Mouse (Mus musculus) embryonic facial prominence, embryonic 11.5 days (tissue): ENCODE measurements around the gene Eif4a1. TPM values are rescaled to one million over a fixed set of nuclear protein-coding genes. Genes with fewer than 3 reads are reported as not detected.
"Not testable (repeated sequence)": the region's sequence is repeated elsewhere in the genome, so short reads cannot be mapped to it uniquely, and the experiment has no call there.

ENCODE experiments used
- ATAC-seq: fragments of 200-750 bp; cut with Nextera tagmentation; replicated peaks from 2 replicates; pipeline ENCODE4 v1.8.0; 2017; ENCODE audit warnings: low read depth; ENCODE audit not compliant: insufficient number of reproducible peaks, low FRiP score, low TSS enrichment
- DNase-seq: peaks from one replicate; pipeline ENCODE4 v3.0.0-alpha.2; 2015; ENCODE audit warnings: low spot score
- H3K27ac ChIP-seq: fragments of 300-500 bp; sonication (generic); replicated peaks from 2 replicates; pipeline ENCODE4 v1.5.1; 2014; ENCODE audit warnings: mild to moderate bottlenecking, low read depth, low read length, control low read depth
- H3K27me3 ChIP-seq: fragments of 300-500 bp; sonication (generic); 2 replicates; pipeline ENCODE4 v1.6.1; 2014; ENCODE audit warnings: mild to moderate bottlenecking, low read length, moderate library complexity, mixed read lengths; ENCODE audit not compliant: control insufficient read depth, insufficient read depth
- H3K36me3 ChIP-seq: fragments of 300-500 bp; sonication (generic); replicated peaks from 2 replicates; pipeline ENCODE4 v1.6.1; 2014; ENCODE audit warnings: low read depth, mild to moderate bottlenecking, low read length, moderate library complexity, mixed read lengths; ENCODE audit not compliant: control insufficient read depth, insufficient read depth
- H3K4me1 ChIP-seq: fragments of 300-500 bp; sonication (generic); 2 replicates; pipeline ENCODE4 v1.6.1; 2014; ENCODE audit warnings: low read length, mixed read lengths; ENCODE audit not compliant: control insufficient read depth, insufficient read depth
- H3K4me2 ChIP-seq: fragments of 300-500 bp; sonication (generic); 2 replicates; pipeline ENCODE4 v1.6.1; 2014; ENCODE audit warnings: low read depth, mild to moderate bottlenecking, control low read depth, low read length, moderate library complexity
- H3K4me3 ChIP-seq: fragments of 300-500 bp; sonication (generic); 2 replicates; pipeline ENCODE4 v1.5.1; 2014; ENCODE audit warnings: low read depth, low read length, control low read depth
- H3K9ac ChIP-seq: fragments of 300-500 bp; sonication (generic); replicated peaks from 2 replicates; pipeline ENCODE4 v1.6.1; 2014; ENCODE audit warnings: mild to moderate bottlenecking, control low read depth, low read length
- H3K9me3 ChIP-seq: fragments of 300-500 bp; sonication (generic); replicated peaks from 2 replicates; pipeline ENCODE4 v1.6.1; 2016; ENCODE audit warnings: mild to moderate bottlenecking, low read length, inconsistent platforms, mixed read lengths; ENCODE audit not compliant: control insufficient read depth
- WGBS: fragments of 180-500 bp; shearing (Covaris S2); extraction: QIAGEN DNeasy Blood & Tissue Kit; methylation state at CpG from one replicate; pipeline ENCODE4 v1.1.7; 2014; 5-methylcytosine and 5-hydroxymethylcytosine counted together
- polyA plus RNA-seq: library from polyadenylated mRNA; unstranded; fragments of >200 nt; fragmentation: Nextera tagmentation; extraction: Ambion mirVana; gene quantifications from 2 replicates; pipeline ENCODE4 v1.2.1, GENCODE M21; 2014

The Eif4a1 gene
- polyA plus RNA-seq, 1 experiment from 2014 or later: 1,000 TPM

DNA sequence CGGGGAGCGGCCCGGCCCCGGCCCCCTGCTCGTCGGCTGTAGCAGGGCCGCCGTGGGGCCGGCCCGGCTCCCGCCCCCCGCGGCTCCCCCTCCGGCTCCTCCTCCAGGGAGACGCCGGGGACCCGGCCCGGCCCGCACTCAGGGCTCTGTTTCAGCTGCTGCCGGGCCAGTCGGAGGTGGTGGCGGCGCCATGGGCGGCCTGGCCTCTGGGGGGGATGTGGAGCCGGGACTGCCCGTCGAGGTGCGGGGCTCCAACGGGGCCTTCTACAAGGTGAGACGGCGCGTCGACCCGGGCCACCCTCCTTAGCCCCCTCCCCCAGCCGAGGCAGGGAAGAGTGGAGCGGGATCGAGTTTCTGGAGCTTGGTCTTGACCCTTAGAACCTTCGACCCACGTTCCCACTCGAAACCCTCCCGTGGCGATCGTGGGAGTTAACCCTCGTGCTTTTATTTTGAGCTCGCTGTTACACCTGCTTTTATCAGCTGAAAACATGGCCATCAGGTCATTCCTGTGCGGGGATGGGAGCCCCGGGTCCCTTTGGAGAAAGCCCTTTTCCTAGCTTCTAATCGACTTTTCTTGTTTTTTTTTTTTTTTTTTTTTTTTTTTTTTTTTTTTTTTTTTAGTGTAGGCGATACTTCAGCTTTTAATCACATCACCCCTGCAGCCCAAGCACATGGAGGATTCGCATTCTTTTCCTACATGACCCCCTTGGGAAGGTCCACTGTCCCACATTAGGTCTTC is 38.9 kb downstream of the Eif4a1 start:
- no peaks in the 10 kb centered on the region for H3K27me3 ChIP-seq
- peak overlapping the region; percentile 95 for H3K27ac ChIP-seq
- H3K36me3 ChIP-seq: no peaks in the 10 kb centered on the region; the same call in 1 of the 2 replicates
- peak overlapping the region; percentile 74 for H3K4me2 ChIP-seq
- H3K4me1 ChIP-seq: no peaks in the 10 kb centered on the region
- no peaks in the 10 kb centered on the region for H3K9me3 ChIP-seq
- under 1% methylated on average over 37 of the region's 50 CpGs for WGBS
- peak overlapping the region; percentile 98 for H3K4me3 ChIP-seq
- DNase-seq: no peak
- peak; percentile 61 for ATAC-seq
- peak overlapping the region; percentile 97 for H3K9ac ChIP-seq

DNA sequence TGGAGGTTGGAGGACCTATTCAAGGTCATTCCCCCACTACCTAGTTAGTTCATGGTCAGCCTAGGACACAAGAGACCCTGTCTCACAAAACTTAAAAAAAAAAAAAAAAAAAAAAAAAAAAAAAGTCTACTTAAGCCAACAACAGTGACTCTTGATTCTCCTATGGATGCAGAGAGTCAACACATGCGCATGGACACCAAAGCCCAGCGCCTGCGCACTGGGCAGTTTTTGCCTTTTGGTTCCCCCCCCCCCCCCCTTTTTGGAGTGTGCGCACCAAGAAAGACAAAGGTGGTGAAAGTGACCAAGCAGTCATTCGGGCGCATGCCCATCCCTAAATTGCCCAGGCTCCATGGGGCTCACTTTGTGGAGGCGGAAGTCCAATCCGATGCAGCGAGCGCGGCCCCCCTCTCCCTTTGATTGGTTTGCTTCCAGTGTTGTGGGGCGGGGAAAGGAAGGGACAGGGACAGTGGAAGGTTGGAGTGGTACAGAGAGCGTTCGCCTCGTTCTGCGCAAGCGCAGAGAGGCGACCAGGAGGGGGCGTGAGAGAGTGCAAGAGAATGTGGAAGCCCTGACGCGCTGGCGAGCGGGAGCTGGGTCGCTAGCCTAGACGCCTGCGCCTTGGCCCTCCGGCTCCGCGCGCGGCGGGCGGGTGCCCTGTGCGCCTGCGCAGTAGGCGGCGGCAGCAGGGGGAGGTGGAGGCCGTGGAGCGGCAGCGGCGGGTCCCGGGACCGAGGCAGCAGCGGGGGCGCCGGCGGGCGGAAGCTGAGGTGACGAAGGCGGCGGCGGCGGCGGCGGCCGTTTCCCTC is 39.7 kb downstream of the Eif4a1 start, which contains the start of gene Fxr2:
Gene Fxr2 (plus strand): TSS at position 707 of the 806 bp plus-strand sequence.
- peak within 1 kb of the TSS; percentile 98 for H3K4me3 ChIP-seq
- no peaks in the 10 kb centered on the region for H3K4me1 ChIP-seq
- DNase-seq (peak; percentile 100), ATAC-seq (peak; percentile 99)
- H3K9ac ChIP-seq: peak within 1 kb of the TSS; percentile 97
- under 1% methylated on average over 38 of the region's 56 CpGs for WGBS
- H3K36me3 ChIP-seq: no peaks in the 10 kb centered on the region; the same call in 1 of the 2 replicates
- no peaks in the 10 kb centered on the region for H3K9me3 ChIP-seq
- peak within 1 kb of the TSS; percentile 74 for H3K4me2 ChIP-seq
- no peaks in the 10 kb centered on the region for H3K27me3 ChIP-seq
- H3K27ac ChIP-seq: peak within 1 kb of the TSS; percentile 95

DNA sequence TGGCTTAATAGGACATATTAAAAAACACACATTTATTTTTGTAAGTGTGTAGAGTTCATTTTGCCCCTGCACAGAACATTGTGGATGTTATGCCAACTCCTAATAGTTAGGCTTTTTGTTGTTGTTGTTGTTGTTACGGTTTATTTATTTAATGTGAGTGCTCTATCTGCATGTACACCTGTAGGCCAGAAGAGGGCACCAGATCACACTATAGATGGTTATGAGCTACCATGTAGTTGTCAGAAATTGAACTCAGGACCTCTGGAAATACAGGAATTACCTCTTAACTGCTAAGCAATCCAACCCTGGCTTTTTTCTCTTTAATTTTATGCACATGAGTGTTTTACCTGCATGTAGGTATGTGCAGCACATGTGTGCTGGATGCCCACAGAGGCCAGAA is 42.4 kb downstream of the Eif4a1 start:
- no peak overlapping the region for H3K4me2 ChIP-seq
- DNase-seq (peak; percentile 32), ATAC-seq (no peak)
- no peak overlapping the region for H3K9ac ChIP-seq
- no peak overlapping the region for H3K27ac ChIP-seq
- no peak overlapping the region for H3K4me3 ChIP-seq
- 67% methylated on average over 1 of the region's 1 CpGs for WGBS
- H3K9me3 ChIP-seq: no peaks in the 10 kb centered on the region
- H3K4me1 ChIP-seq: no peaks in the 10 kb centered on the region
- H3K36me3 ChIP-seq: no peaks in the 10 kb centered on the region; the same call in 1 of the 2 replicates
- no peaks in the 10 kb centered on the region for H3K27me3 ChIP-seq

DNA sequence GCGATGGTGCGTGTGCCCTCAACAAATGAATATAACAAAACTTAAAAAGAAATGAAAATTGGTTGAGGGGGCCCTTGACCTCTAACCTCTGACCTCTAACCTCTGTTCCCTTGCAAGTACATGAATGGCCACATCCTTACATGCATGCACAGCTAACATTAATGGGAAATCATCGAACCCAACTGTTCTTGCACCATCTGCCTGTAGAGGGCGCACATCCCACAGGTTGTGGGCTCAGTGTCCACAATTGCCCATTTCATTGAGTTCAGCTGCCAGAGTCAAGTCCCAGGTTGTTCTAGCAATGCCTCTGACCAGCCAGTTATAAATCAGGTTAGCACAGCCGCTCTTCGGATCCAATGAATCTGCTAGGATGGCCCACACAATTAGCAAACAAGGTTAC is 43.9 kb downstream of the Eif4a1 start:
- no peak overlapping the region for H3K27ac ChIP-seq

DNA sequence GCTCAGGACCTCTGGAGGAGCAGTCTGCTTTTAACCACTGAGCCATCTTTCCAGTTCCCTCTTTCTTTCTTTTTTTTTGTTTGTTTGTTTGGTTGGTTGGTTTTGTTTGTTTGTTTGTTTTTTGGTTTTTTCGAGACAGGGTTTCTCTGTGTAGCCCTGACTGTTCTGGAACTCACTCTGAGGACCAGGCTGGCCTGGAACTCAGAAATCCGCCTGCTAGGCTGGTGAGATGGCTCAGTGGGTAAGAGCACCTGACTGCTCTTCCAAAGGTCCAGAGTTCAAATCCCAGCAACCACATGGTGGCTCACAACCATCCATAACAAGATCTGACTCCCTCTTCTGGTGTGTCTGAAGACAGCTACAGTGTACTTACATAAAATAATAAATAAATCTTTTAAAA is 47.9 kb downstream of the Eif4a1 start:
- H3K36me3 ChIP-seq, H3K4me2 ChIP-seq, H3K4me3 ChIP-seq, H3K27ac ChIP-seq, H3K9ac ChIP-seq, DNase-seq, H3K27me3 ChIP-seq, H3K9me3 ChIP-seq, H3K4me1 ChIP-seq, ATAC-seq: not testable (repeated sequence)
- 88% methylated on average over 2 of the region's 2 CpGs for WGBS

More for the DNA sequence above, 43.9 kb downstream of the Eif4a1 start:
- WGBS: 34% methylated on average over 6 of the region's 6 CpGs
- Histone ChIP-seq H3K4me3 (no peak overlapping the region), H3K27me3 (no peaks in the 10 kb centered on the region), H3K36me3 (no peaks in the 10 kb centered on the region; the same call in 1 of the 2 replicates), H3K4me2 (no peak overlapping the region), H3K4me1 (no peaks in the 10 kb centered on the region), H3K9ac (no peak overlapping the region), H3K9me3 (no peaks in the 10 kb centered on the region)
- DNase-seq (peak; percentile 92), ATAC-seq (no peak)

DNA sequence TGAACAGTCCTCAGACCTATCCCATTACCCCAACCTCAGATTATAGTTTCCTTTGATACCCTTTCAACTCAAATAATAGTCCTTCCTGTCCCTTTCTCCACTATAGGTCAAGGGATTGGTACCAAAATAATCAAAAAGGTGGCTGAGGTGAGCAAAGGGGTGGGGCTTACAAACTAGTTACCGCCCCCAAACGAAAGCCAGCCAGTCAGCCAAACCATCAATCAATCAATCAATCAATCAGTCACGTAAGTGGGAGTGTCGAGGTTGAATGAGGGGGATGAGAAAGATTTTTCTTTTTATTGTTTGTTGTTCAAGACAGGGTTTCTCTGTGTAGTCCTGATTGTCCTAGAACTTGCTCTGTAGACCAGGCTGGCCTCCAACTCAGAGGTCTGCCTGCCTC is 49.2 kb downstream of the Eif4a1 start:
- DNase-seq (no peak), ATAC-seq (no peak)
- H3K9me3 ChIP-seq: no peaks in the 10 kb centered on the region
- H3K4me2 ChIP-seq: no peak overlapping the region
- H3K4me1 ChIP-seq: no peaks in the 10 kb centered on the region
- 70% methylated on average over 4 of the region's 4 CpGs for WGBS
- no peaks in the 10 kb centered on the region for H3K27me3 ChIP-seq
- no peak overlapping the region for H3K27ac ChIP-seq
- no peak overlapping the region for H3K4me3 ChIP-seq
- no peaks in the 10 kb centered on the region for H3K36me3 ChIP-seq
- H3K9ac ChIP-seq: no peak overlapping the region; the same call in 1 of the 2 replicates

DNA sequence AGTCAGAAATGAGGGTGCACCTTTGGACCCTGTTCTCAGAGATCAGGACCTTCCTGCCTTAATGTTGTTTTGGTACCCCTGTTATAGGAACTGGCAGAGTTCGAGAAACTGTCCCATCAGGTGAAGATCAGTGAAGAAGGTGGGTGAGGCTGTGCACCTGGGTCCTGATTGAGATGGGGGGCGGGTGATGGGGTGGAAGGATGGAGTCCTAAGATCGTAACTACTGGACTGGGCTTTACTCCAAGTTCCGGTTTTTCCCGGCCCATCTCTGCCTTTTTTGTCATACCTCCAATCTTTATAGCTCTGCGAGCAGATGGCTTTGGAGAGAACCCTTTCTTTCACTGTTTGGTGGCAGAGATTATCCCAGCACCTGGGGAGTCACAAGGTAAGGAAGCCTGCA is 49.8 kb downstream of the Eif4a1 start:
- 49% methylated on average over 6 of the region's 6 CpGs for WGBS
- Histone ChIP-seq H3K9ac (peak overlapping the region; percentile 63), H3K36me3 (no peaks in the 10 kb centered on the region), H3K27me3 (no peaks in the 10 kb centered on the region), H3K4me1 (no peaks in the 10 kb centered on the region), H3K9me3 (no peaks in the 10 kb centered on the region), H3K4me2 (peak overlapping the region; percentile 65), H3K27ac (no peak overlapping the region), H3K4me3 (peak overlapping the region; percentile 40)
- ATAC-seq (no peak), DNase-seq (no peak)
